Mouse (Mus musculus) midbrain, postnatal 0 days (tissue): ENCODE data around the gene Chrm2. TPM values are rescaled to one million over a fixed set of nuclear protein-coding genes. Genes with fewer than 3 reads are reported as not detected.

Source experiments
- ATAC-seq: fragments of 200-750 bp; cut with Nextera tagmentation; 2 replicates; pipeline ENCODE4 v1.8.0; 2017; ENCODE audit warnings: moderate number of reproducible peaks, mild to moderate bottlenecking, moderate TSS enrichment, moderate library complexity; ENCODE audit not compliant: low FRiP score
- DNase-seq: peaks from one replicate; pipeline ENCODE4 v3.0.0-alpha.2; 2015; ENCODE audit warnings: low spot score
- H3K27ac ChIP-seq: fragments of 300-500 bp; sonication (generic); 2 replicates; pipeline ENCODE4 v1.5.1; 2014; ENCODE audit warnings: low read depth, mild to moderate bottlenecking, low read length, mixed read lengths
- H3K27me3 ChIP-seq: fragments of 300-500 bp; sonication (generic); 2 replicates; pipeline ENCODE4 v1.6.1; 2014; ENCODE audit warnings: low read length, control low read depth, mixed read lengths; ENCODE audit not compliant: insufficient read depth
- H3K36me3 ChIP-seq: fragments of 300-500 bp; sonication (generic); 2 replicates; pipeline ENCODE4 v1.6.1; 2014; ENCODE audit warnings: low read length, control low read depth, mixed read lengths; ENCODE audit not compliant: insufficient read depth
- H3K4me1 ChIP-seq: fragments of 300-500 bp; sonication (generic); 2 replicates; pipeline ENCODE4 v1.6.1; 2014; ENCODE audit warnings: mild to moderate bottlenecking, control low read depth, antibody characterized with exemption, low read length, mixed read lengths; ENCODE audit not compliant: insufficient read depth
- H3K4me2 ChIP-seq: fragments of 300-500 bp; sonication (generic); 2 replicates; pipeline ENCODE4 v1.6.1; 2014; ENCODE audit warnings: low read depth, mild to moderate bottlenecking, low read length, mixed read lengths; ENCODE audit not compliant: poor library complexity, severe bottlenecking
- H3K4me3 ChIP-seq: fragments of 300-500 bp; sonication (generic); 2 replicates; pipeline ENCODE4 v1.5.1; 2014; ENCODE audit warnings: low read depth, mild to moderate bottlenecking, low read length, moderate library complexity
- H3K9ac ChIP-seq: fragments of 300-500 bp; sonication (generic); replicated peaks from 2 replicates; pipeline ENCODE4 v1.6.1; 2014; ENCODE audit warnings: mild to moderate bottlenecking, low read length, moderate library complexity, mixed read lengths; ENCODE audit not compliant: poor library complexity, severe bottlenecking
- H3K9me3 ChIP-seq: fragments of 300-500 bp; sonication (generic); 2 replicates; pipeline ENCODE4 v1.6.1; 2016; ENCODE audit warnings: low read length, control low read depth
- CTCF ChIP-seq: IDR thresholded peaks from 2 replicates; pipeline ENCODE4 v1.5.1; 2016; ENCODE audit warnings: antibody characterized with exemption, mild to moderate bottlenecking
- WGBS: fragments of 180-500 bp; shearing (Covaris S2); extraction: QIAGEN DNeasy Blood & Tissue Kit; methylation state at CpG from one replicate; pipeline ENCODE4 v1.1.7; 2014; 5-methylcytosine and 5-hydroxymethylcytosine counted together
- polyA plus RNA-seq: library from polyadenylated mRNA; unstranded; fragments of >200 nt; fragmentation: Nextera tagmentation; extraction: Ambion mirVana; gene quantifications from 2 replicates; pipeline ENCODE4 v1.2.1, GENCODE M21; 2015
- total RNA-seq: library from RNA; depleted of rRNA; stranded (reverse); fragments of >200 nt; gene quantifications from 2 replicates; pipeline ENCODE4 v1.2.3, GENCODE M21; 2014; rRNA removed

The Chrm2 gene
- total RNA-seq (19.4 and 21.7 TPM in 2 replicates), polyA plus RNA-seq (6.8 and 7.5 TPM in 2 replicates)

GRCm38 (mm10) chr6:36387612-36388400 is at the start of gene Chrm2:
Gene Chrm2 (plus strand): TSS chr6:36388084.
- peak within 1 kb of the TSS; percentile 57 for H3K27ac ChIP-seq
- TF ChIP-seq CTCF = no peak
- DNase-seq (peak; percentile 77), ATAC-seq (peak; percentile 68)
- H3K9ac ChIP-seq = peak within 1 kb of the TSS; percentile 37
- no peaks in the 10 kb centered on the region for H3K27me3 ChIP-seq
- H3K9me3 ChIP-seq = no peaks in the 10 kb centered on the region
- H3K4me2 ChIP-seq = peak within 1 kb of the TSS; percentile 89
- H3K4me1 ChIP-seq = peaks cover 7% of the 10 kb centered on the region; the same call in 1 of the 2 replicates
- H3K4me3 ChIP-seq = peak within 1 kb of the TSS; percentile 60
- WGBS = 1% methylated on average over 30 of the region's 30 CpGs
- no peaks in the 10 kb centered on the region for H3K36me3 ChIP-seq

GRCm38 (mm10) chr6:36373983-36374382 is 13.9 kb upstream of the Chrm2 start:
- Histone ChIP-seq H3K36me3 (no peaks in the 10 kb centered on the region), H3K9me3 (no peaks in the 10 kb centered on the region), H3K4me1 (no peaks in the 10 kb centered on the region), H3K4me2 (no peak overlapping the region), H3K27ac (no peak overlapping the region), H3K9ac (no peak overlapping the region), H3K27me3 (no peaks in the 10 kb centered on the region), H3K4me3 (no peak overlapping the region)
- TF ChIP-seq CTCF = no peak
- 83% methylated on average over 2 of the region's 2 CpGs for WGBS
- no peak for DNase-seq
- no peak for ATAC-seq

- no peaks in the 10 kb centered on the region for H3K36me3 ChIP-seq
- DNase-seq (no peak), ATAC-seq (no peak)
- no peaks in the 10 kb centered on the region for H3K27me3 ChIP-seq
- no peak for TF ChIP-seq CTCF
- 77% methylated on average over 4 of the region's 4 CpGs for WGBS
- no peaks in the 10 kb centered on the region for H3K4me1 ChIP-seq
- no peak overlapping the region for H3K4me3 ChIP-seq
- H3K4me2 ChIP-seq = no peak overlapping the region
- no peak overlapping the region for H3K27ac ChIP-seq
- no peaks in the 10 kb centered on the region for H3K9me3 ChIP-seq
- H3K9ac ChIP-seq = no peak overlapping the region
These were observed 9.9 kb upstream of the Chrm2 start for GRCm38 (mm10) chr6:36377936-36378335.

- Histone ChIP-seq H3K27ac (no peak overlapping the region), H3K9me3 (no peaks in the 10 kb centered on the region), H3K36me3 (no peaks in the 10 kb centered on the region), H3K4me3 (no peak overlapping the region), H3K4me2 (no peak overlapping the region), H3K27me3 (no peaks in the 10 kb centered on the region), H3K9ac (no peak overlapping the region), H3K4me1 (peaks cover 5% of the 10 kb centered on the region; the same call in 1 of the 2 replicates)
- WGBS = 50% methylated on average over 3 of the region's 3 CpGs
- DNase-seq (no peak), ATAC-seq (no peak)
- peak; percentile 37; the same call in 1 of the 2 replicates for TF ChIP-seq CTCF
These were observed 3.8 kb upstream of the Chrm2 start for GRCm38 (mm10) chr6:36384102-36384501.

- Histone ChIP-seq H3K9ac (peak overlapping the region; percentile 37), H3K4me1 (peaks cover 7% of the 10 kb centered on the region; the same call in 1 of the 2 replicates), H3K4me2 (peak overlapping the region; percentile 89), H3K36me3 (no peaks in the 10 kb centered on the region), H3K27ac (peak overlapping the region; percentile 57), H3K9me3 (no peaks in the 10 kb centered on the region), H3K27me3 (no peaks in the 10 kb centered on the region), H3K4me3 (peak overlapping the region; percentile 60)
- TF ChIP-seq CTCF = no peak
- ATAC-seq (peak; percentile 59), DNase-seq (peak; percentile 13)
- under 1% methylated on average over 36 of the region's 36 CpGs for WGBS
These were observed 746 bp downstream of the Chrm2 start for GRCm38 (mm10) chr6:36388401-36389259.
